Mouse (Mus musculus) cerebellum, adult 11-12 months (tissue): Measurements from ENCODE around the gene Pakap.

Experiments used
- DNase-seq: peaks from one replicate; pipeline ENCODE4 v3.0.0; 2022

Pakap gene

GRCm38 (mm10) chr4:57812916-57813575 is 245.1 kb downstream of the Pakap start:
- DNase-seq, result no peak

GRCm38 (mm10) chr4:57813576-57813945 is 245.6 kb downstream of the Pakap start:
- DNase-seq, result no peak

GRCm38 (mm10) chr4:57815355-57815754 is 247.4 kb downstream of the Pakap start:
- DNase-seq, result no peak

GRCm38 (mm10) chr4:57816146-57816545 is 248.2 kb downstream of the Pakap start:
- DNase-seq, result no peak

- no peak for DNase-seq
These were observed 252.9 kb downstream of the Pakap start for GRCm38 (mm10) chr4:57820839-57821374.

- no peak for DNase-seq
These were observed 253.8 kb downstream of the Pakap start for GRCm38 (mm10) chr4:57821556-57822356.

- no peak for DNase-seq
These were observed 254.7 kb downstream of the Pakap start for GRCm38 (mm10) chr4:57822641-57823040.

GRCm38 (mm10) chr4:57824626-57825240 is 256.8 kb downstream of the Pakap start:
- no peak for DNase-seq

GRCm38 (mm10) chr4:57826272-57826671 is 258.3 kb downstream of the Pakap start:
- DNase-seq, result no peak

- no peak for DNase-seq
These were observed 261.2 kb downstream of the Pakap start for GRCm38 (mm10) chr4:57829131-57829530.

- no peak for DNase-seq
These were observed 261.8 kb downstream of the Pakap start for GRCm38 (mm10) chr4:57829740-57830139.

- no peak for DNase-seq
These were observed 264.3 kb downstream of the Pakap start for GRCm38 (mm10) chr4:57832318-57832717.

- no peak for DNase-seq
These were observed 265.1 kb downstream of the Pakap start for GRCm38 (mm10) chr4:57833060-57833459.

GRCm38 (mm10) chr4:57834141-57834540 is 266.2 kb downstream of the Pakap start:
- DNase-seq, result no peak

GRCm38 (mm10) chr4:57837089-57837488 is 269.1 kb downstream of the Pakap start:
- no peak for DNase-seq

- DNase-seq, result no peak
These were observed 271.4 kb downstream of the Pakap start for GRCm38 (mm10) chr4:57839343-57839742.

- no peak for DNase-seq
These were observed 273.9 kb downstream of the Pakap start for GRCm38 (mm10) chr4:57841911-57842310.

GRCm38 (mm10) chr4:57842472-57843305 is 274.7 kb downstream of the Pakap start:
- DNase-seq, result no peak

GRCm38 (mm10) chr4:57845031-57845431 is 277.1 kb downstream of the Pakap start:
- peak; percentile 4 for DNase-seq

- DNase-seq, result no peak
These were observed 277.7 kb downstream of the Pakap start for GRCm38 (mm10) chr4:57845541-57846210.

- DNase-seq, result no peak
These were observed 278.5 kb downstream of the Pakap start for GRCm38 (mm10) chr4:57846381-57846990.

- DNase-seq, result no peak
These were observed 279.0 kb downstream of the Pakap start for GRCm38 (mm10) chr4:57846991-57847422.
